In the genomic region with DNA sequence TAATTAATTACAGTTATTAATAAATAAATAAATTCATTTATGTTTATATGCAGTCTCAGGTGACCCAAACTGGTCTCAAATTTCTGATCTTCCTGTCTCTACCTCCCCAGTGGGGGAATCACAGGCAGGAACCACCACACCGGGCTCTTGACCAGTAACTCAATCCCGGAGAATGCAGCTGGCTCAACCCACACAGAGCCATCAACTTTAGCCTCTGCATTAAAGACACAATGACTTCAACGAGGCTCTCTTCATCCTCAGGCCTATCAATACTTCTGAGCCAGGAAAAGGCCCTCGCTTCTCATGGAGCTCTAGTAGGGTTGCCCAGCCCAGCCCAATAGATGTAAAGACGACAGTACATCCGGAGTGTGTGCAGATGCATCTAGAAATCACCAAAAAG, we compare ENCODE assay signal across 1 mouse cellular context. TPM values are rescaled to one million over a fixed set of nuclear protein-coding genes. Genes with fewer than 3 reads are reported as not detected.
"Had no signal": no experiment of that assay in that cellular context is flagged by ENCODE, and none has a peak within 500 bp of the region (broad histone marks: within the 10 kb centered on the region; RNA-seq: fewer than 3 reads in every experiment).

No protein-coding gene starts in this region.

RNA-seq across cellular contexts. Expression of a gene that starts 2.5 kb away (rescaled TPM):
- polyA plus RNA-seq: erythroblast, embryonic 14.5 days had no signal

RNA-seq across cellular contexts. Expression of a gene that starts 10.7 kb away (rescaled TPM):
- polyA plus RNA-seq: erythroblast, embryonic 14.5 days had no signal
